Mouse (Mus musculus) cortical plate, adult 2 months (tissue): ENCODE data around the gene Ctss. TPM values are rescaled to one million over a fixed set of nuclear protein-coding genes. Genes with fewer than 3 reads are reported as not detected.
A peak's percentile ranks its signal among the peaks of the same experiment; 100 is the strongest.

Experiments
- H3K27ac ChIP-seq: fragments of 200-500 bp; 2 replicates; pipeline ENCODE4 v1.5.1; 2012; ENCODE audit warnings: low read length, control low read depth, inconsistent platforms; ENCODE audit not compliant: insufficient read depth
- H3K4me1 ChIP-seq: fragments of 200-500 bp; 2 replicates; pipeline ENCODE4 v1.6.1; 2011; ENCODE audit warnings: low read length; ENCODE audit not compliant: control insufficient read depth, insufficient read depth
- H3K4me3 ChIP-seq: fragments of 200-500 bp; 2 replicates; pipeline ENCODE4 v1.5.1; 2011; ENCODE audit warnings: mild to moderate bottlenecking, low read length, control low read depth; ENCODE audit not compliant: insufficient read depth
- CTCF ChIP-seq: fragments of 200-500 bp; IDR thresholded peaks from 2 replicates; pipeline ENCODE4 v1.5.1; 2011; ENCODE audit warnings: mild to moderate bottlenecking, control low read depth, low read length; ENCODE audit not compliant: insufficient read depth; ENCODE audit errors: extremely low read depth
- POLR2A ChIP-seq: fragments of 200-500 bp; IDR thresholded peaks from 2 replicates; pipeline ENCODE4 v1.6.1; 2011; ENCODE audit warnings: mild to moderate bottlenecking, low read length, control low read depth; ENCODE audit not compliant: insufficient read depth; ENCODE audit errors: extremely low read depth
- polyA plus RNA-seq: library from polyadenylated mRNA; depleted of rRNA; stranded (reverse); fragments of >200 nt; gene quantifications from 2 replicates; pipeline ENCODE4 v1.2.3, GENCODE M21; 2012; rRNA removed

Ctss gene
- 95.5 and 100 TPM in 2 replicates for polyA plus RNA-seq

DNA sequence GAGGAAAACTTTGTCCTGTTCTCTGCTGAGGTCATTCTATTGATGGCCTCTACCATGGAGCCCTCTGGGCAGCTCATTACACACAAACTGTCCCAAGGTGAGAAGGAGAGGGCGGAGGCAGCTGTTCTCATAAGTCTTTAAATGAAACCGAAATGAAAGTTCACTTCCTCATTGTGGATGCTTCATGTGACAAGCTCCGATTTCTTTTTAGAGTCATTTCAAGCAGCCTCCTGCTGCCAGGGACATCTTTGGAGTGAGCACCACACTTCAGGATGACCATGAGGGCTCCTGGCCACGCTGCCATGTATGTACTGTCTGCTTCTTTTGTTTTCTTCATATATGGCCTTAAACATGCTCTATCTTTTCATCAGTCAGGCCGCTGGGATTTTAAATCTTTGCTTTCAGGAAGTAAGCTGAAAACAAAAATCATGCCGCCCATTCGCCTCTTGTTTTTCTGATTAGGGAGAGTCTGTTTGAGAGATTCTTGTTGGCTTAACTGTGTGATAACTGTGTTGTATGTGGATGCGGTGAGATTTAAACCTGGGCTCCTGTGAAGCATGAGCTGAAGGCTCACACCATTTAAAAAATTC, at the start of gene Ctss:
TSS of gene Ctss (plus strand) at position 165 of the 590 bp plus-strand sequence.
- Histone ChIP-seq H3K4me3 (no peak within 1 kb of the TSS; the same call in 1 of the 2 replicates), H3K27ac (no peak within 1 kb of the TSS), H3K4me1 (no peaks in the 10 kb centered on the region)
- TF ChIP-seq POLR2A (no peak), CTCF (no peak)

DNA sequence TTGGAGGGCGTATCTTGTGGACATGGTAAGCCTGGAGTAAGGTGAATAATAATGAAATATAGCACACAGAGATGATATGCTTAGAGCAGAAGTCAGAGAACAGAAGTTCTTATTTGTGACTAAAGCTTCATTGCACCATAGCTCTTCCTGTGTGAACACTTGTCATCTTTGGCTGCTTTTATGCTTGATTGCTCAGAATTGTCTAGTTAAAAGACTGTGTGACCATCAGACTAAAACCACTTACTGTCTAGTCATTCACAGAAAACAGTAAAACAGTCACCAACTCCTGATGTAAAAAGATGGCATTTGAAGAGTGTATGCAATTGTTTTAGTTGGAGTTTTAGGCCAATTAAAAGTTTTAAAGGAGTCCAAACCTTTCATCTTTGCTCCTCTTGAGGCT, 47.6 kb upstream of the Ctss start:
- H3K27ac ChIP-seq = no peak overlapping the region
- no peak overlapping the region for H3K4me3 ChIP-seq
- no peaks in the 10 kb centered on the region for H3K4me1 ChIP-seq
- TF ChIP-seq POLR2A (no peak), CTCF (no peak)

DNA sequence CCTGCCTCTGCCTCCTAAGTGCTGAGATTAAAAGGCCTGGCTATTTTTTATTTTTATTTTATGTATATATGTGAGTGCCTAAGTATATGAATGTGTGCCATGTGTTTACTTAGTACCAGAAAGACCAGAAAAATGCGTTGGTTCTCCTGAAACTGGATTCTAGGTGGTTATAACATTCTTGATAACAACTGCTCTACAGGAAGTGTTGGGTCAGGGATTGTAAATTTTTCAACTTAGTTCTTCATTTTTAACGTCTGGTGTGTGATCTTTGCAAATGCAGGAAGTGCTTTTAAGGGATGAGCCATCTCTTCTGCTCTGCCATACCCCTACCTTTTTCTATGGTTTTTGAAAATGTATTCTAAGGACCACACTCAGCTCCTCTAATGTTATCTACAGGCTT, 40.2 kb upstream of the Ctss start:
- H3K4me1 ChIP-seq = no peaks in the 10 kb centered on the region
- TF ChIP-seq CTCF = no peak
- no peak for TF ChIP-seq POLR2A
- H3K27ac ChIP-seq = no peak overlapping the region
- no peak overlapping the region for H3K4me3 ChIP-seq

DNA sequence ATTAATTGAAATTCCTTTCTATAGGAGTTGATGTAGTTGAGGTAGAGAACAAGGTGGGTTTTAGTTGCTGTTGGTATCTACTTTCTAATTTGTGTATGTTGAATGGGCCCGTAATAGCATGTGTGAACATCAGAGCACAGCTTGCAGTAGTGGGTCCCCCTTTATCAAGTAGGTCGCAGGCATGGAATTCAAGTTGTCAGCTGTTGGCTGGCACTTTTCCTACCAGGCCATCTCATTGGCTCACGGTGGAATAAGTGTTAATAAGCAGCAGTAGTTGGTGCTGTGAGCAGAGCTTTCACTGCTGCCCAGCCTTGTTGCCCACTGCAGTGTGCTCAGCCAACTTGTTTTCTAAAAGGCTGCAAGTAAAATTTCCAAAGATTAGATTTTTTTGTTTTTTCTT, 37.9 kb upstream of the Ctss start:
- Histone ChIP-seq H3K4me1 (no peaks in the 10 kb centered on the region; the same call in 1 of the 2 replicates), H3K27ac (no peak overlapping the region), H3K4me3 (no peak overlapping the region)
- TF ChIP-seq CTCF = no peak
- TF ChIP-seq POLR2A = no peak

DNA sequence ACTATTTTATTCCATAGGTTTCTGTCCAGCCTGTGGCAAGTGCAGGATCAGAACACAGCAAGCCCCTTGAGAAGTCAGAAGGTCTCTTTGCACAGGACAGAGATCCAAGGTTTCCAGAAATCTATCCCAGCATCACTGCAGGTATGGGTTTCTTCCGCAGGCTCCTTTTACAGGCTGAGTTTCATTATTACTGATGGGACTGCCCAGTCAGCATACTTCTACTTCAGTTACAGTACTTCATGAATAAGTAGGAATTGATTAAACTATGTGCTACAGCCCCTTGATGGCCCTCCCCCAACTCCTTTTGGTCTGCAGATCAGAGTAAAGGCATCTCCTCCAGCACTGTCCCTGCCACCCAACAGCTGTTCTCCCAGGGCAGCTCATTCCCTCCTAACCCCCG, 36.3 kb upstream of the Ctss start:
- Histone ChIP-seq H3K27ac (no peak overlapping the region), H3K4me1 (peaks cover 2% of the 10 kb centered on the region; the same call in 1 of the 2 replicates), H3K4me3 (no peak overlapping the region)
- TF ChIP-seq POLR2A (no peak), CTCF (no peak)

DNA sequence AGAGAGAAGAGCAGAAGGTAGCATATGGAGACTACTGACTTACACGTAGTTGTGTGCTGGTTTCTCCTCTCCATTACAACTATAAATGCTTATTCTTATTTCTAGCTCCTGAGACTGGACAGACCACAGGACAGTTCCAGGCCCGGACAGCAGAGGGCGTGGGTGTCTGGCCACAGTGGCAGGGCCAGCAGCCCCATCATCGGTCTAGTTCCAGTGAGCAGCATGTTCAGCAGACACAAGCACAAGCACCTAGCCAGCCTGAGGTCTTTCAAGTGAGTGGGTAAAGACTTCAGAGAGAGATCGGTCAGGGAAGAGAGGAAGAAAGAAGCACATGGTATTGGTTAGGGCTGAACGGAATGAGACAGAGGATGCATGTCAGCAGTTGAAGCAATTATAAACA, 32.2 kb upstream of the Ctss start:
- peak; percentile 48 for TF ChIP-seq CTCF
- TF ChIP-seq POLR2A = no peak
- no peak overlapping the region for H3K27ac ChIP-seq

DNA sequence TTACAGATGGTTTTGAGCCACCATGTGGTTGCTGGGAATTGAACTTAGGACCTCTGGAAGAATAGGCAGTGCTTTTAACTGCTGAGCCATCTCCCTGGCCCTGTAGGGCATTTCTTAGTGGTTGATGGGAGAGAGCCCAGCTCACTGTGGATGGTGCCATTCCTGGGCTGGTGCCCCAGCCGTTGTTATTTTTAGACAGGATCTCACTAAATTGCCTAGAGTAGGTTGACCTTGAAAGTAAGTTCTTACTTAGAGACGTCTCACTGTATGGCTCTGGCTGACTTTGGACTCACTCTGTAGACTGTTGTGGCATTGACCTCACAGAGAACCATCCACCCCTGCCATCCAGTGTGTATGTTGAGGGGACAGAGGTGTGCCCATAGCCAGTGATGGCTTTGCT, 28.4 kb upstream of the Ctss start:
- H3K4me3 ChIP-seq = no peak overlapping the region
- peaks cover 10% of the 10 kb centered on the region; the same call in 1 of the 2 replicates for H3K4me1 ChIP-seq
- TF ChIP-seq CTCF (no peak), POLR2A (no peak)
- no peak overlapping the region for H3K27ac ChIP-seq

More for the DNA sequence above, 32.2 kb upstream of the Ctss start:
- Histone ChIP-seq H3K4me1 (peaks cover 6% of the 10 kb centered on the region; the same call in 1 of the 2 replicates), H3K4me3 (no peak overlapping the region)

DNA sequence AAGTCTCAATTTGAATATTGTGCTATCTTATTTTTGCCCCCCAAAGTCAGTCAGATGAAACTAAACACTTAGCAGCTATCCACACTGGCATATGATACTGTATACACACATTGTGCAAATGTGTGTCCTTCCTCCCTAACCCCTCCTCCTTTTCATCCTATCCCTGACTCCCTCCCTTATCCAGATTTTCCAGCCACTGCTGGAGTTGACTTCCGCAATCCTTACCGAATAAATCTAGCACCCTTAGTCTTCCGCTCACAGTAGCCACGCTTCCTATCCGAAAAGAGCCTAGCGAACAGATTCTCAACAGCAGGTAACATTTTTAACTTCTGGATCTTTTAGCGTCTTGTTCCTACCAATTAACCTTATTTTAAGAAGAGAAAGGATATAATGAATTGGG, 27.6 kb upstream of the Ctss start, which contains the start of gene Ctsk:
TSS of gene Ctsk (plus strand) at position 233 of the 400 bp plus-strand sequence.
- Histone ChIP-seq H3K4me3 (peak within 1 kb of the TSS; percentile 8; the same call in 1 of the 2 replicates), H3K27ac (peak within 1 kb of the TSS; percentile 47; the same call in 1 of the 2 replicates), H3K4me1 (peaks cover 10% of the 10 kb centered on the region; the same call in 1 of the 2 replicates)
- TF ChIP-seq CTCF (no peak), POLR2A (no peak)

DNA sequence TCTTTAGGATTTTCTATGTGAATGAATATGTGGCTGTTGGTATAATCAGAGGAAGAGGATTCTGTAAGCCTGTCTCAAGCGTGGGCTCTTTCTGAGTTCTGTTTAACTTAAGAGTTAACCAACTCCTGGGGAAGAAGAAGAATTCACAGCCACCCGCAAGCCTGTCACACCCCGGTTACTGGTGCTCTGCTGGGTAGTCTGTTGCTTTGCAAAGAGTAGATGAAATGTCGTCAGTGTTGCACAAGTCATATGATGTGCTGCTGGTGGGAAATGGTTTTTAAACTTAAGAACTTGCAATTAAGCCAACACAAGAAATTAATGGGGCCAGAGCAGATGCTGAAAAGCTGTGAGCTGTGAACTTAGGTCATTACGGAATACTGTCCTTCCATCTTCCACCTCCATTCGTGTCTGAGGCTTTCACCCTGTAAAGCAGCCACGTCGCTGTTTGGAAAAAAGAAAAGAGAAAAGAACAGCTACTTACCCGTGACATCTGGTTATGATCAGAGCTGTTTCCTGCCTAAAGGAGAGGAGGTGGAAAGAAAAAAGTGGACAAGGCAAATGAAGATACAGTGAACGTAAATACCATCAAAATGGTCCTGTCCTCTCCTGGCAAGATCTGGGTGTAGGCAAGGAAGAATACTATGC, 27.0 kb upstream of the Ctss start:
- TF ChIP-seq CTCF (no peak), POLR2A (no peak)
- H3K4me1 ChIP-seq = peaks cover 7% of the 10 kb centered on the region; the same call in 1 of the 2 replicates
- H3K4me3 ChIP-seq = peak overlapping the region; percentile 8; the same call in 1 of the 2 replicates
- peak overlapping the region; percentile 47; the same call in 1 of the 2 replicates for H3K27ac ChIP-seq
